Mouse (Mus musculus) heart, postnatal 10 days (tissue): ENCODE data around the gene Prl3b1. TPM values are rescaled to one million over a fixed set of nuclear protein-coding genes. Genes with fewer than 3 reads are reported as not detected.

Experiments
- DNase-seq, 2 experiments: peaks; one replicate each; pipeline ENCODE4 v3.0.0; 2021
- intact Hi-C: fragments of 180-260 bp; cut with DNase I; formaldehyde crosslinking; loops from one replicate; pipeline ENCODE4 v1.15.1; 2025
- total RNA-seq, 2 experiments: library from RNA; stranded (reverse); gene quantifications; 2 replicates each; pipeline ENCODE4 v1.2.3; 2021

Gene Prl3b1
- total RNA-seq, result not detected

DNA sequence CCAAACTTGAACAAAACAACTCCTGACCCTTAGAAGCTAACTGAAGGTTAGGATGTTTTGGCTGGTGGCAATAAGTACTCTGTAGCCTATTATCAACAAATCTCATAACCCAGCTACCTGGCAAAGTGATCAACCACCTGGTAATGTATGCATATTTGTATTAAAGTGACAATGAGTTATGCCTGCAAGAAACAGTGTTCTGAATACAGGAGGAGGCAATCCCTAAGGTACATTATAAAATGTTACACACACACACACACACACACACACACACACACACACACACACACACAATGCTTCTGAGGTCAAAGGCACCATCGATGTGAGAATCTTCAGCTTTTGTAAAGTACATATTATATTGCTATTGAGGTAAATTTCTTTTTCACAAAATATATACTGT, at the start of gene Prl3b1:
Gene Prl3b1, plus strand, starts transcription at position 301 of the 400 bp plus-strand sequence.
- intact Hi-C loops, result no loop called here
- no peak for DNase-seq

DNA sequence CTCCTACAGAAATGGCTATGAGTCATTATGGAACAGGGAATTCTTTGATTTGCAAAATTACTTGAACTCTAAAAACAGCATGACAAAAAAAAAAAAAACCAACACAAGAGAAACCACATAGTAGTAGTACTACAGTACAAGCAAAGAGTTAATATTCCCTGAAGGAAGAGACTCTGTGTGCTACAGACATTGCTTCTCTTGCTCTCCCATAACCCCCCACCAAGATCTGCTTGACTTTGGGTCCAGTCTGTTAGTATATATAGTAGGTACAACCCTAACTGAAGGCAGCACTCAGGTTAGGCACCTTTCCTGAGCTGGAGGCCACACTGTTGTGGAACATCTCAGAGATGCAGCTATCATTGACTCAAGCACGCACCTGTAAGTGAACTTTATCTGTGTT, 45.3 kb upstream of the Prl3b1 start, which contains the start of gene Prl3c1:
Gene Prl3c1, plus strand, starts transcription at position 301 of the 400 bp plus-strand sequence.
- no peak for DNase-seq
- intact Hi-C loops, result no loop called here

DNA sequence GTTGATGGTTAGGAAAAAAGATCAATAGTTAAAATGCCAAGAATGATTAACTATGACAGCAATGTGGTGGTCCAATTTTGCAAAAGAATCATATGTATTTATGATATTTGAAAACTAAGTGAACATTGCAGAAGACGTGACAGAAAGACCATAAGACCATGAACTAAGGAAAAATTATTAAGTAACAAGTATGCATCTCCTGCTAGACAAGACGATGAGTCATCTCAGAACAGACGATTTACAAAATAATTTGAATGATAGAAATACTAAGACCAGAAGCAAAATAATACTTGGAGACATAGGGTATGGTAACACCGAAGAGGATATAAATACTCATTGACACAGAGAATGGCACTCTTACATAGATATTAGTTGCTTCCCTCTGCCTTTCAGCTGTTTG, 17.5 kb downstream of the Prl3b1 start, which contains the start of gene Prl3a1:
Gene Prl3a1, plus strand, starts transcription at position 301 of the 400 bp plus-strand sequence.
- DNase-seq, result no peak
- intact Hi-C loops, result no loop called here

Other genes starting within 250 kb of the Prl3b1 start
- not detected for gene Prl, start 184.3 kb upstream of the Prl3b1 start, total RNA-seq
- not detected for gene Prl3d1, start 147.7 kb upstream of the Prl3b1 start, total RNA-seq
- not detected for gene Prl3d2, start 120.1 kb upstream of the Prl3b1 start, total RNA-seq
- gene Prl3d3, start 85.1 kb upstream of the Prl3b1 start, total RNA-seq, result not detected
- not detected for gene Prl3c1, start 45.2 kb upstream of the Prl3b1 start, total RNA-seq
- gene Prl3a1, start 17.6 kb downstream of the Prl3b1 start, total RNA-seq, result not detected
- not detected for gene Prl6a1, start 70.8 kb downstream of the Prl3b1 start, total RNA-seq
- gene Prl8a2, start 103.8 kb downstream of the Prl3b1 start, total RNA-seq, result not detected
- not detected for gene Prl2b1, start 149.0 kb downstream of the Prl3b1 start, total RNA-seq
- not detected for gene Prl8a6, start 196.8 kb downstream of the Prl3b1 start, total RNA-seq